Mouse (Mus musculus): Measurements from ENCODE around the gene Ddx47. TPM values are rescaled to one million over a fixed set of nuclear protein-coding genes. Genes with fewer than 3 reads are reported as not detected.

Ddx47 gene
- 126 TPM in 2 replicates for polyA plus RNA-seq (2015; fragmentation: Nextera tagmentation; extraction: Ambion mirVana)

DNA sequence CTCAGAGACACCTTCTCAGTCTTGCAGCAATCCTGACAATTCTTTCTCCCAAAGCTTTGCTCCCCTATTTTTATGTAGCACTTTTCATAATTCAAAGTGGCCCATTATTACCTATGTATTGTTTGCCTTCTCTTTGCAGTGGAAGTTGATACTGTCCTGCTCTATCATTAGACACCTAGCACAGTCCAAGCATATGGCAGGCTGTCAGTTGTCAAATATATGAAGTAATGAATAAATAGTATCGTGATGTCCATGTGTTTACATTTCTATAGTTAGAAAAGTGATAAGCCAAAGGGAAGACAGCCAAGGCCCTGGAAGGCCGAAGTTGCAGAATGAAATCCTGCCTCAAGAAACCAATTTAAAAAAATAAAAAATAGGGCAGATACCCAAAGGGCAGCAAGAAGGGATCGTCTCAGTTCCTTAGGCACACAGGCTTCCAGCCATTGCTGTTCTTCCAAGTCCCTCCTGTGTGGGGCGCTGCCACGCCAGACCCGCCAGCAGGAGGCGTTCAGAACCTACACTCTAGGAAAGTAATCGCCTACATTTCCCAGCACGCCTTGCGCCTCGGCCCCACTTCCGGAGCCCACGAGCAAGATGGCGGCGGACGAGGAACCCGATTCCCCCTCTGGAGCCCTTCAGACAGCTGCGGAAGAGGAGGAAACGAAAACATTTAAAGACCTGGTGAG, at the start of gene Ddx47:
Ddx47 (plus strand) TSS at position 565 of the 686 bp plus-strand sequence.
- Histone ChIP-seq H3K4me3 (ENCODE audit: low read length) (peak within 1 kb of the TSS; percentile 70), H3K9ac (replicated peaks; ENCODE audit: low read length) (peak within 1 kb of the TSS; percentile 74), H3K4me2 (replicated peaks; ENCODE audit: low read depth, low read length) (peak within 1 kb of the TSS; percentile 78), H3K9me3 (ENCODE audit: low read length) (no peaks in the 10 kb centered on the region), H3K4me1 (ENCODE audit: insufficient read depth, low read length) (peaks cover 5% of the 10 kb centered on the region), H3K36me3 (ENCODE audit: insufficient read depth, low read length) (peaks cover 21% of the 10 kb centered on the region), H3K27ac (ENCODE audit: low read length) (no peak within 1 kb of the TSS), H3K27me3 (ENCODE audit: insufficient read depth, low read length) (no peaks in the 10 kb centered on the region)
- 5% methylated on average over 19 of the region's 19 CpGs for WGBS
- ATAC-seq (ENCODE audit: low FRiP score, low TSS enrichment), result peak; percentile 89

DNA sequence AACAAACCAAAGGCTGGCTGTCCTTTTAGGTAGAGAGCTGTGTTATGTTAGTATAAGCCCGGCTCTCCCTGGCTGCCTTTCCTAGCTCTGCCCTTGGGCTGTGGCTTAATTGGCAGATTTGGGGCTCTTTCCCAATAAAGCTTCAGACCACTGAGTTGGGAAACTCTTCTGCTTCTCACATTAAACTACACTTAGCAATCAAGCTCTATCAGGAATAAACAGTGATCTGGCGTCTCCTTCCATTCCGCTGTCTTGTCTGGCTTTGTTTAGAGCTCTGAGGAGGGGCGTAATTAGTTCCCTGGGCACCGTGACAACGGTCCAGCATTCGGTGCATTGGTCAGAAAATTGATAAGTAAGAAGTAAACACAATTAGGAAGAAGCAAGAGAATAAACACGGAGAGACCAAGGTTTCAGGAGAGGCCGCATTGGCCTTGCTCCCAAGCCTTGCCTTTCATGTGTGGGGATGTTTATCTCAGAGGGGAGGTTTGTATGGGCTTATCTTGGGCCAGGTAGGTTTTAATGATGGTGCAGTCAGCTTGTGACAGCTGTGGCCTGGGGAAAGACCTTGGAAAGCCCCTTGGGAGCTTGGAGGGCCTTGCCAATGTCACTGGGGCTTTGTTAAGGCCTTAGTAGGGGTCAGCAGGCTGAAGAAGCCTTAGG, 49.4 kb upstream of the Ddx47 start:
- no peak for ATAC-seq (ENCODE audit: low FRiP score, low TSS enrichment)
- WGBS, result 60% methylated on average over 9 of the region's 9 CpGs
- H3K27ac ChIP-seq (ENCODE audit: low read length), result no peak overlapping the region
- no peak overlapping the region for H3K9ac ChIP-seq (replicated peaks; ENCODE audit: low read length)
- no peaks in the 10 kb centered on the region for H3K27me3 ChIP-seq (ENCODE audit: insufficient read depth, low read length)
- no peaks in the 10 kb centered on the region for H3K36me3 ChIP-seq (ENCODE audit: insufficient read depth, low read length)
- H3K4me3 ChIP-seq (ENCODE audit: low read length), result no peak overlapping the region
- H3K4me1 ChIP-seq (ENCODE audit: insufficient read depth, low read length), result 0 out of 2 replicates have a peak, but pooled peaks cover 9% of the 10 kb centered on the region
- H3K9me3 ChIP-seq (ENCODE audit: low read length), result peaks cover 4% of the 10 kb centered on the region; the same call in 1 of the 2 replicates
- H3K4me2 ChIP-seq (replicated peaks; ENCODE audit: low read depth, low read length), result no peak overlapping the region

DNA sequence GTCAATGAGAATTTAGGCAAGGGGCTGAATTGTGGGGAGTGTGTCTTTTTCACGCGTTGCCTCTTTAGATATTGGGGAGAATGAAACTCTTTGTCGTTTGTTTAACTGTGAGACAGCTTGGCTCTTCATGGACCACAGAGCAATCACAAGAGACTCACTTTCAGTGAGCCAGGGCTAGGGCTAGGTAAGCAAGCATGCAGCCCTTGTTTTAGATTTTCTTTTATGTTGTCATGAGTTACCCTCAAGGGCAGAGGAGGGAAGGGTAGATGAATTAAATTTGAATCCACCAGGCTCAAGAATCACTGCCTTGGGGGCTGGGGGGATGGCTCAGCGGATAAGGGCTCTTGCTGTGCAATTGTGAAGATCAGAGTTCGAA, 48.9 kb upstream of the Ddx47 start:
- Histone ChIP-seq H3K4me1 (ENCODE audit: insufficient read depth, low read length) (0 out of 2 replicates have a peak, but pooled peaks cover 9% of the 10 kb centered on the region), H3K27me3 (ENCODE audit: insufficient read depth, low read length) (no peaks in the 10 kb centered on the region), H3K9me3 (ENCODE audit: low read length) (peaks cover 4% of the 10 kb centered on the region; the same call in 1 of the 2 replicates), H3K9ac (replicated peaks; ENCODE audit: low read length) (no peak overlapping the region), H3K4me2 (replicated peaks; ENCODE audit: low read depth, low read length) (no peak overlapping the region), H3K36me3 (ENCODE audit: insufficient read depth, low read length) (no peaks in the 10 kb centered on the region), H3K27ac (ENCODE audit: low read length) (no peak overlapping the region), H3K4me3 (ENCODE audit: low read length) (no peak overlapping the region)
- no peak for ATAC-seq (ENCODE audit: low FRiP score, low TSS enrichment)
- 69% methylated on average over 5 of the region's 5 CpGs for WGBS

DNA sequence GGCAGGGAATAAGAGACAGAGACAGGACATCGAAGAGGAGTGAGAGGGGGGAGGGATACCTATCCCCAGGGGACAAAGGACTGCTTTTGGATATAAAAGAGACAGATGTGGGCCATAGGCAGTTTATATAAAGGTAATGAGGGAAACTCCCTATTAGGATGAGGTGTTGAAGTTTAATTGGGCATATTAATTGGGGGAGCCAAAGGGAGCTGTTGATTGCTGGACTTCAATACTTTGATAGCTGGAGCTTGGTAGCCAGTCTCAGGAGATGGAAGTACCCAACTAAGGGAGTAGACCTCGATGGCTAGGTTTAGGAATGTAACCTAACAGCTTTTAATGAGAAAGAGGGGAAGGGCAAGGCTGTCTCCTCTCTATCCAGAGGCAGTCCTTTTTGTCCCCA, 47.5 kb upstream of the Ddx47 start:
- Histone ChIP-seq H3K4me2 (replicated peaks; ENCODE audit: low read depth, low read length) (no peak overlapping the region), H3K9me3 (ENCODE audit: low read length) (peaks cover 4% of the 10 kb centered on the region; the same call in 1 of the 2 replicates), H3K27ac (ENCODE audit: low read length) (no peak overlapping the region), H3K9ac (replicated peaks; ENCODE audit: low read length) (no peak overlapping the region), H3K36me3 (ENCODE audit: insufficient read depth, low read length) (no peaks in the 10 kb centered on the region), H3K4me3 (ENCODE audit: low read length) (no peak overlapping the region), H3K4me1 (ENCODE audit: insufficient read depth, low read length) (0 out of 2 replicates have a peak, but pooled peaks cover 9% of the 10 kb centered on the region), H3K27me3 (ENCODE audit: insufficient read depth, low read length) (no peaks in the 10 kb centered on the region)
- WGBS, result 73% methylated on average over 2 of the region's 2 CpGs
- ATAC-seq (ENCODE audit: low FRiP score, low TSS enrichment), result no peak

DNA sequence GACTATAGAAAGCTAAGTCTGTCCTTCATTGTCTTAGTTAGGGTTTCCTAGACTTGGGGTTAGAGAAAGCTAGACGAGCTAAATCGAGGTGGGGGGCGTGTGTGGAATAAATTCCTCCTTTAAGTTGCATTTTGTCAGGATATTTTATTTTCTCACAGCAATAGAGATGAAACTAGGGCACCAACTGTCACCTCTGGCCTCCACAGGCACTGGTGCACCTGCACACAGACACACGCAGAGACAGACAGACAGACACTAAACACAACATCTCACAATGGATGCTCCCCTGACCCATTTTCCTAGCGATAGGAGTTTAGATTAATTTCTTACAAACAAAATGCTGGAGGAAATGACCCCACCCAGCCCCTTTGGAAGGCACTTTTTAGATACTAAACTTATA, 44.7 kb upstream of the Ddx47 start:
- peaks cover 4% of the 10 kb centered on the region; the same call in 1 of the 2 replicates for H3K9me3 ChIP-seq (ENCODE audit: low read length)
- H3K27ac ChIP-seq (ENCODE audit: low read length), result no peak overlapping the region
- H3K4me1 ChIP-seq (ENCODE audit: insufficient read depth, low read length), result 0 out of 2 replicates have a peak, but pooled peaks cover 4% of the 10 kb centered on the region
- H3K4me2 ChIP-seq (replicated peaks; ENCODE audit: low read depth, low read length), result no peak overlapping the region
- ATAC-seq (ENCODE audit: low FRiP score, low TSS enrichment), result no peak
- H3K36me3 ChIP-seq (ENCODE audit: insufficient read depth, low read length), result no peaks in the 10 kb centered on the region
- WGBS, result 87% methylated on average over 5 of the region's 5 CpGs
- H3K9ac ChIP-seq (replicated peaks; ENCODE audit: low read length), result no peak overlapping the region
- H3K4me3 ChIP-seq (ENCODE audit: low read length), result no peak overlapping the region
- no peaks in the 10 kb centered on the region for H3K27me3 ChIP-seq (ENCODE audit: insufficient read depth, low read length)

DNA sequence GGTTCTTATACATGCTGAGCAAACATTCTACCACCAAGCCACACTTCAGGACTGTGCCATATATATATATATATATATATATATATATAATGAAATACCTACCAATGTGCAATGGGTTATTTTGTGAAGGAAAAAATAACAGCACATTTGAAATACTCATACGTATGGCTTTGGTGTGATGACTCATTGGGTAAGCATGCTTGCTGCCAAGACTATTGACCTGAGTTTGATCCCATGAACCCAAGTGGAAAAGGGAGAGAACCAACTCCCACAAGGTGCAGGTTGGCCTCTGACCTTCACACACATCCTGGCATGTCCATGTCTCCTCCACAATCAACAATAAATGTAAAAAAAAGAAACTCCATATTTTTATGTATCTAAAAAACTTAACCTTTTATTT, 43.1 kb upstream of the Ddx47 start:
- 26% methylated on average over 1 of the region's 1 CpGs for WGBS
- peaks cover 4% of the 10 kb centered on the region; the same call in 1 of the 2 replicates for H3K9me3 ChIP-seq (ENCODE audit: low read length)
- H3K4me3 ChIP-seq (ENCODE audit: low read length), result no peak overlapping the region
- ATAC-seq (ENCODE audit: low FRiP score, low TSS enrichment), result no peak
- H3K36me3 ChIP-seq (ENCODE audit: insufficient read depth, low read length), result no peaks in the 10 kb centered on the region
- no peak overlapping the region for H3K4me2 ChIP-seq (replicated peaks; ENCODE audit: low read depth, low read length)
- H3K27ac ChIP-seq (ENCODE audit: low read length), result no peak overlapping the region
- no peak overlapping the region for H3K9ac ChIP-seq (replicated peaks; ENCODE audit: low read length)
- no peaks in the 10 kb centered on the region for H3K27me3 ChIP-seq (ENCODE audit: insufficient read depth, low read length)
- no peaks in the 10 kb centered on the region for H3K4me1 ChIP-seq (ENCODE audit: insufficient read depth, low read length)

DNA sequence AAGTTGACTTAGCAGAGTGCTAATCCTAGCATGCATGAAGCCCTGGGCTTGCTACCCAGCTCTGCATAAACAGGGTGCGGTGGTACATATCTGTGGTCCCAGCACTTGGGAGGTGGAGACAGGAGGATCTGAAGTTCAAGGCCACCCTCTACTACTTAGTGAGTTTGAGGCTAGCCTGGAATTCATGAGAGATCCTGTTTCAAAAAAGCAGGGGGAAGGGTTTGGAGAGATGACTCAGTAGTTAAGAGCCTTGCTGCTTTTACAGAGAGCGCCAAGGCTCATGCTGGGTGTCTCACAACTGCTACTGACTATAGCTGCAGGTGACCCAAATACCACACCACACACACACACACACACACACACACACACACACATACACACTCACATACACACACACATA, 41.9 kb upstream of the Ddx47 start:
- Histone ChIP-seq H3K9me3 (ENCODE audit: low read length) (peaks cover 4% of the 10 kb centered on the region; the same call in 1 of the 2 replicates), H3K36me3 (ENCODE audit: insufficient read depth, low read length) (no peaks in the 10 kb centered on the region), H3K9ac (replicated peaks; ENCODE audit: low read length) (no peak overlapping the region), H3K4me3 (ENCODE audit: low read length) (no peak overlapping the region), H3K27ac (ENCODE audit: low read length) (no peak overlapping the region), H3K4me2 (replicated peaks; ENCODE audit: low read depth, low read length) (no peak overlapping the region), H3K27me3 (ENCODE audit: insufficient read depth, low read length) (no peaks in the 10 kb centered on the region), H3K4me1 (ENCODE audit: insufficient read depth, low read length) (peaks cover 7% of the 10 kb centered on the region; the same call in 1 of the 2 replicates)
- 95% methylated on average over 2 of the region's 2 CpGs for whole genome bisulfite sequencing
- ATAC-seq (ENCODE audit: low FRiP score, low TSS enrichment), result no peak

DNA sequence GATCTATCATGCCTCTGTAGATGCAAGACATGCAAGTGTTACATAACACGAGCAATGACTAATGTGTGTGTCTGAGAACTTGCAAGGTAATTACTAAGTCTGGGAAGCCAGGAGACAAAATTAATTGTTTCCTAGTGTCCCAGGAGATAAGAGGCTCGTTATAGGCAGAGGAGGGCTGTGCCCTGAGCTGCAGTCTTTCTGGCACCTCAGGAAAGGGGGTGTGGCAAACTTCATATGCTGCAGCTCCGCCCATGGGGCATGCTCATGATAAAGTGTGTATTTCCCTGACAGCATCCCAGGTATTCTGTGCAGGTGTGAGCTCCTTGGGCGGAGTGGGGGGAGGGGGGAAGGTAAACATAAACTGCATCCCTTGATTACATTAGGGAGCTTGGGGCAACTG, 39.3 kb upstream of the Ddx47 start:
- peaks cover 7% of the 10 kb centered on the region; the same call in 1 of the 2 replicates for H3K4me1 ChIP-seq (ENCODE audit: insufficient read depth, low read length)
- no peak overlapping the region for H3K4me2 ChIP-seq (replicated peaks; ENCODE audit: low read depth, low read length)
- no peak overlapping the region for H3K4me3 ChIP-seq (ENCODE audit: low read length)
- peak; percentile 46; the same call in 1 of the 2 replicates for ATAC-seq (ENCODE audit: low FRiP score, low TSS enrichment)
- H3K27ac ChIP-seq (ENCODE audit: low read length), result no peak overlapping the region
- no peaks in the 10 kb centered on the region for H3K9me3 ChIP-seq (ENCODE audit: low read length)
- H3K9ac ChIP-seq (replicated peaks; ENCODE audit: low read length), result no peak overlapping the region
- no peaks in the 10 kb centered on the region for H3K27me3 ChIP-seq (ENCODE audit: insufficient read depth, low read length)
- 37% methylated on average over 4 of the region's 4 CpGs for WGBS
- no peaks in the 10 kb centered on the region for H3K36me3 ChIP-seq (ENCODE audit: insufficient read depth, low read length)

DNA sequence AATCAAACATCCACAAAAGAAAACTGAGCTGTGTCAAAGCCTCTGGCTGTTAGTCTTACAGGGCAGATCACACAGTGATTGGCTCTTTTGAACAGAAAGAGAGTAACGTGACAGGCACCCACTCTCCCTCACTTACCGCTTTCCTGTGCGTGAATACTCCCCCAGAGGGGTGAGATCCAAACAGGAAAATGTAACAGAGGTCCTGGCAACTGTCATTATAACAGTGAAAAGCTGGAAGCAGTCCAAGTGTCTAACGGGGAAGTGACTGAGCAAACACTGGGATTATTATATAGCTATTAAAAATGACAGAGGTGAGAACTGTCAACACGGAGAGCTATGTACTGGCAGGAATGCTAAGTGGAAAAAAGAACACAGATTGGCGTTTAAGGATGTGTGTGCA, 34.8 kb upstream of the Ddx47 start:
- no peak overlapping the region for H3K4me3 ChIP-seq (ENCODE audit: low read length)
- H3K9ac ChIP-seq (replicated peaks; ENCODE audit: low read length), result no peak overlapping the region
- peaks cover 7% of the 10 kb centered on the region; the same call in 1 of the 2 replicates for H3K4me1 ChIP-seq (ENCODE audit: insufficient read depth, low read length)
- no peaks in the 10 kb centered on the region for H3K27me3 ChIP-seq (ENCODE audit: insufficient read depth, low read length)
- ATAC-seq (ENCODE audit: low FRiP score, low TSS enrichment), result no peak
- H3K4me2 ChIP-seq (replicated peaks; ENCODE audit: low read depth, low read length), result no peak overlapping the region
- no peaks in the 10 kb centered on the region for H3K9me3 ChIP-seq (ENCODE audit: low read length)
- 34% methylated on average over 6 of the region's 6 CpGs for WGBS
- H3K36me3 ChIP-seq (ENCODE audit: insufficient read depth, low read length), result no peaks in the 10 kb centered on the region
- no peak overlapping the region for H3K27ac ChIP-seq (ENCODE audit: low read length)
